Mouse (Mus musculus): Measurements from ENCODE around the gene Carnmt1. TPM values are rescaled to one million over a fixed set of nuclear protein-coding genes. Genes with fewer than 3 reads are reported as not detected.

Carnmt1 gene
- polyA plus RNA-seq, 1 experiment from 2014 or later, result 18.4 TPM

DNA sequence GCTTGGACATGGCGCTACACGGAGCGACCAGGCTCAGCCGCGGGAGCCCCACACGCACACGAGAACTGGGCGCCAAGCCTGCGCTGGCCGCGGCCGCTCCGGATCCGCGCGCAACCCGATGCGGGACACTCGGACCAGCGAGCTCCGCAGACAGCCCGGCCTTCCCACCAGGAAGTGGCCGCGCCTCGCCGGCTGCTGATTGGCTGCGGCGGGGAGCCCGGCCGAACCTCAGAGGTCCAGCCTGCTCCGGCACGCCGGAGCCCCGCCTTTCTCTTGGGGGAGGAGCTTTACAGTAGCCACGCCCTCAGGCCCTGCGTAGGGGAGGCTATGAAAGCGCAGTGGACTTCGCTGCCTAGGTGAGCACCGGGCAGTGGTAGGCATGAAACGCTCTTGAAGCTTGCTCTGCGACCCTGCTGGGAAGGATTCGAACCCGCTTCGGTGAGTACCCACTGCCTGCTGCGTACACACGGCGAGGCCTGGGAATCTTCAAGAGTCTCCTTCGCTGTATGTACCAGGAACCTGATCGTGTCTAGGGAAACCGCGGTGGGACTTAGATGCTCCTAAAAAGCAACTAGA, 38.8 kb upstream of the Carnmt1 start, which contains the start of the genes Ostf1 and Nmrk1:
TSS of gene Ostf1 (minus strand) at position 180 of the 576 bp plus-strand sequence.
TSS of gene Nmrk1 (plus strand) at position 307 of the 576 bp plus-strand sequence.
- ATAC-seq (ENCODE audit: low FRiP score, low TSS enrichment), result peak; percentile 99
- H3K4me3 ChIP-seq (ENCODE audit: low read depth, low read length), result peak within 1 kb of the TSS; percentile 90
- peak; percentile 98 for DNase-seq (ENCODE audit: low spot score)
- no peaks in the 10 kb centered on the region for H3K9me3 ChIP-seq (ENCODE audit: control insufficient read depth, low read length)
- under 1% methylated on average over 51 of the region's 51 CpGs for WGBS
- peak within 1 kb of the TSS; percentile 61 for H3K4me2 ChIP-seq (replicated peaks; ENCODE audit: low read depth)
- H3K9ac ChIP-seq (ENCODE audit: low read length), result peak within 1 kb of the TSS; percentile 92
- TF ChIP-seq CTCF (IDR thresholded peaks at IDR 0.05; ENCODE audit: low read depth) (no peak), EP300 (optimal IDR thresholded peaks at IDR 0.05) (no peak)
- H3K4me1 ChIP-seq (replicated peaks; ENCODE audit: control insufficient read depth, insufficient read depth), result no peaks in the 10 kb centered on the region
- H3K27me3 ChIP-seq (ENCODE audit: control insufficient read depth, insufficient read depth, low read length), result no peaks in the 10 kb centered on the region
- H3K27ac ChIP-seq (replicated peaks), result peak within 1 kb of the TSS; percentile 96
- H3K36me3 ChIP-seq (ENCODE audit: control insufficient read depth, insufficient read depth, low read length), result no peaks in the 10 kb centered on the region

DNA sequence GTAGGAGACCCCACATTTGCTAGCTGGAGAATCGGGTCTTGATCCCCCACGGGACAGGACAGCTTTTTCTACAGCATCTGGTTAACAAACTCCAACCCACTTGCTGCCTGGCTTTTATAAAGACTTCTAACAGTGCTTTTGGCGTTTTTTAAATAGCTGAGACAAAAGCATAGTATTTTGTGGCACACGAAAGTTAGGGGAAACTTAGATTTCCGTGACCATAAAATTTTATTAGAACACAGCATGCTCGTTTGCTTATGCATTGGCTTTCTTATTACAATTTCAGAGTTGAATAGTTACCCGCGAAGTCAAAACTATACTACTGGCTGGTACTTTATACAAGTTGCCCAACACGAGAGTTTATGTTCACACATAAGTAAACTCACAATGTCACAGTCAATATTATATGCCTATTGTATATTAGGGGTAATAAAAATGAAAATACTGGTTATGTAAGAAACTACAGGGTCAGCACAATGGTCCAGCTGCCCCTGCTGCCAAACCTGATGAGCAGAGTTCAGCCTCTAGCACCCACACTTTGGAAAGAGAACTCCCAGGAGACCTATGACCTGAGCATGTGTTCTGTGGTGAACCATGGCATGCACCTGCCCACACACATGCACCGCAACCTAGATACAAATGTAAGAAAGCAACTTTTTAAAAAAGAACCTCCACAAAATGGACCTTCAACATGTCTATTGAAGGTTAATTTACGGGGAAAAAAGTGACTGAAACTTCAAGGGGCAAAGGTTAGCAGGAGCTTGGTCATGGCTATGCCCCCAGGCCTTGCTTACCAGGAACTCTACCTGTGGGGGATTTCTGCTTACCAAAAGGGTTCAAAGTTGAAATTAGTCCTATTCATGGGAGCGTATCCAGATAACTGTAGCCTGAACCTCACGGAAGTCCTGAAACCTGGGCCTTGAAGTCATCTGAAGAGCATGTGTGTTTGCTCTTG, 38.1 kb upstream of the Carnmt1 start:
- DNase-seq (ENCODE audit: low spot score) (no peak), ATAC-seq (ENCODE audit: low FRiP score, low TSS enrichment) (no peak)
- H3K9me3 ChIP-seq (ENCODE audit: control insufficient read depth, low read length), result no peaks in the 10 kb centered on the region
- H3K9ac ChIP-seq (ENCODE audit: low read length), result peak overlapping the region; percentile 92
- 58% methylated on average over 13 of the region's 13 CpGs for WGBS
- no peaks in the 10 kb centered on the region for H3K4me1 ChIP-seq (replicated peaks; ENCODE audit: control insufficient read depth, insufficient read depth)
- H3K27me3 ChIP-seq (ENCODE audit: control insufficient read depth, insufficient read depth, low read length), result no peaks in the 10 kb centered on the region
- TF ChIP-seq CTCF (IDR thresholded peaks at IDR 0.05; ENCODE audit: low read depth), result no peak
- peak overlapping the region; percentile 90 for H3K4me3 ChIP-seq (ENCODE audit: low read depth, low read length)
- H3K27ac ChIP-seq (replicated peaks), result no peak overlapping the region
- peak overlapping the region; percentile 61 for H3K4me2 ChIP-seq (replicated peaks; ENCODE audit: low read depth)
- H3K36me3 ChIP-seq (ENCODE audit: control insufficient read depth, insufficient read depth, low read length), result no peaks in the 10 kb centered on the region

DNA sequence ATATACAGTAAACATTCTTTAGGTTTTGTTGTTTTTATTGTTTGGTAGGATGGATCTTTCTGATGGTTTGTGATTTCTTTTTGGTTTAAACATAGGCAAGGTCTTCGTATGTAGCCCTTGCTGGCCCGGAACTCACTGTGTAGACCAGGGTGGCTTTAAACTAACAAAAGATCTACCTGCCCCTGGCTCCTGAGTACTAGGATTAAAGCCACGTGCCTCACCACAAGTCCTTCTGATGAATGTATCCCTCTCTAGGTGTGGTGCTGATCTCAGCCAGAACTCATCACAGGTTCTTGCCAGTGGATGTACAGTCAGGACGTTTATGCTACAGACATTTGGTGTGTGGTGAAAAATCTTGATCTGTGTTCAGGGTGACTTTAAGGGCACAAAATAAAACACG, 32.6 kb upstream of the Carnmt1 start:
- Histone ChIP-seq H3K36me3 (ENCODE audit: control insufficient read depth, insufficient read depth, low read length) (no peaks in the 10 kb centered on the region), H3K27ac (replicated peaks) (no peak overlapping the region), H3K9me3 (ENCODE audit: control insufficient read depth, low read length) (no peaks in the 10 kb centered on the region), H3K9ac (ENCODE audit: low read length) (no peak overlapping the region), H3K4me3 (ENCODE audit: low read depth, low read length) (no peak overlapping the region), H3K4me1 (replicated peaks; ENCODE audit: control insufficient read depth, insufficient read depth) (no peaks in the 10 kb centered on the region), H3K27me3 (ENCODE audit: control insufficient read depth, insufficient read depth, low read length) (no peaks in the 10 kb centered on the region), H3K4me2 (replicated peaks; ENCODE audit: low read depth) (no peak overlapping the region)
- TF ChIP-seq EP300 (optimal IDR thresholded peaks at IDR 0.05), result no peak
- no peak for TF ChIP-seq CTCF (IDR thresholded peaks at IDR 0.05; ENCODE audit: low read depth)
- DNase-seq (ENCODE audit: low spot score) (no peak), ATAC-seq (ENCODE audit: low FRiP score, low TSS enrichment) (no peak)
- 76% methylated on average over 5 of the region's 5 CpGs for WGBS

DNA sequence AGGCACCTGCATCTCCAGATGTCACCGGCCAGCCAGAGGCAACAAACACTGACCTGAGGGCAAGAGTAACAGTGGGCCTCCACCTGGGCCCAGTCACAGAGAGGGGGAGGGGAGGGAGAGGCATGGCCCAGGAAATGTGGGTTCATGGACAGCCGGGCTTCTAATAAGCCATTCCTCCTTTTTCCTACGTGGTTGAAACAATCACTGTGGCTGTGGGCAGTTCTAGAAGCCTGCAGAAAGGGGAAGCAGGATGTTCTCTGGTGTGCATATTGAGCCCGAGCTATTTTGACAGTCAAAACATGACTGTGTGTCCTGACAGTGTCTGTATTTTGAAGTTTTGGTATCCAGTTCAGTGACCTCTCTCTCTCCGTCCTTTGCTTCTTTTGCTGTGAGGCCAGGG, 31.6 kb upstream of the Carnmt1 start:
- H3K27me3 ChIP-seq (ENCODE audit: control insufficient read depth, insufficient read depth, low read length), result no peaks in the 10 kb centered on the region
- ATAC-seq (ENCODE audit: low FRiP score, low TSS enrichment) (no peak), DNase-seq (ENCODE audit: low spot score) (no peak)
- H3K4me3 ChIP-seq (ENCODE audit: low read depth, low read length), result no peak overlapping the region
- H3K4me2 ChIP-seq (replicated peaks; ENCODE audit: low read depth), result no peak overlapping the region
- H3K4me1 ChIP-seq (replicated peaks; ENCODE audit: control insufficient read depth, insufficient read depth), result no peaks in the 10 kb centered on the region
- H3K36me3 ChIP-seq (ENCODE audit: control insufficient read depth, insufficient read depth, low read length), result no peaks in the 10 kb centered on the region
- H3K9me3 ChIP-seq (ENCODE audit: control insufficient read depth, low read length), result no peaks in the 10 kb centered on the region
- no peak overlapping the region for H3K9ac ChIP-seq (ENCODE audit: low read length)
- no peak overlapping the region for H3K27ac ChIP-seq (replicated peaks)
- WGBS, result 60% methylated on average over 5 of the region's 5 CpGs
- TF ChIP-seq EP300 (optimal IDR thresholded peaks at IDR 0.05) (no peak), CTCF (IDR thresholded peaks at IDR 0.05; ENCODE audit: low read depth) (no peak)

DNA sequence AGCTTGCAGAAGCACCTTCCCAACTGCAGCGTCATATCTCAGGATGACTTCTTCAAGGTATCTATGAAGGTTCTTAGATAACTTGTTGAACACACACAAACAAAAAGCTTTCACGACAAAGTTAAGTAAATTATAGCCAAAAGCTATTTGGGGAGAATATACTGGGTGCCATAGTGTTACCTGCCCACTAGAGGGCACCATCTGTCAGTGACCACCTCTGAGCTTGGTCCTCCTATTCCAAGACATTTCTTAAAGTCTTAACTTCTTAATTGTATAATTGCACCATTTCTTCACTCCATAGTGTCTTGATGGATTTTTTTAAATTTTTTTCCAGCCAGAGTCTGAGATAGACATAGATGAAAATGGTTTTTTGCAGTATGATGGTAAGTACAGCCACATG, 31.0 kb upstream of the Carnmt1 start:
- TF ChIP-seq EP300 (optimal IDR thresholded peaks at IDR 0.05) (no peak), CTCF (IDR thresholded peaks at IDR 0.05; ENCODE audit: low read depth) (peak; percentile 81)
- no peak for ATAC-seq (ENCODE audit: low FRiP score, low TSS enrichment)
- WGBS, result 26% methylated on average over 2 of the region's 2 CpGs

DNA sequence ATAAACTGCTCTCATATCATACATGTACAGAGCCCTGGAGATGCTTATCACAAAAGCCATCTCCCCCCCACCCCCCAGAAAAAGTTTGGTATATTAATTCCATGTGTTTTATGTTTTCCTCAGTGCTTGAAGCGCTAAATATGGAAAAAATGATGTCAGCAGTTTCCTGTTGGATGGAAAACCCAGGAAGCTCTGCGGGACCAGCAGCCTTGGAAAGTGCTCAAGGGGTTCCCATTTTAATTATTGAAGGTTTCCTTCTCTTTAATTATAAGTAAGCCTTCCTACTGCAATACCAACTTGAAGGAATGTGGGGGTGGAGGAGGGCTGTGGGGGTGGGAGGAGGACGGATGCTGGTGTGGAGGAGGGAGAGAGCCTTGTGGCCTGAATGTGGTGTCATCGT, 29.6 kb upstream of the Carnmt1 start:
- H3K27me3 ChIP-seq (ENCODE audit: control insufficient read depth, insufficient read depth, low read length), result no peaks in the 10 kb centered on the region
- no peak overlapping the region for H3K9ac ChIP-seq (ENCODE audit: low read length)
- no peaks in the 10 kb centered on the region for H3K36me3 ChIP-seq (ENCODE audit: control insufficient read depth, insufficient read depth, low read length)
- no peaks in the 10 kb centered on the region for H3K4me1 ChIP-seq (replicated peaks; ENCODE audit: control insufficient read depth, insufficient read depth)
- 72% methylated on average over 4 of the region's 4 CpGs for WGBS
- TF ChIP-seq EP300 (optimal IDR thresholded peaks at IDR 0.05) (no peak), CTCF (IDR thresholded peaks at IDR 0.05; ENCODE audit: low read depth) (no peak)
- H3K9me3 ChIP-seq (ENCODE audit: control insufficient read depth, low read length), result no peaks in the 10 kb centered on the region
- ATAC-seq (ENCODE audit: low FRiP score, low TSS enrichment) (no peak), DNase-seq (ENCODE audit: low spot score) (no peak)
- no peak overlapping the region for H3K4me3 ChIP-seq (ENCODE audit: low read depth, low read length)
- H3K4me2 ChIP-seq (replicated peaks; ENCODE audit: low read depth), result no peak overlapping the region
- H3K27ac ChIP-seq (replicated peaks), result no peak overlapping the region

More for the DNA sequence above, 31.0 kb upstream of the Carnmt1 start:
- Histone ChIP-seq H3K4me2 (replicated peaks; ENCODE audit: low read depth) (no peak overlapping the region), H3K4me3 (ENCODE audit: low read depth, low read length) (no peak overlapping the region), H3K9ac (ENCODE audit: low read length) (no peak overlapping the region), H3K9me3 (ENCODE audit: control insufficient read depth, low read length) (no peaks in the 10 kb centered on the region), H3K4me1 (replicated peaks; ENCODE audit: control insufficient read depth, insufficient read depth) (no peaks in the 10 kb centered on the region), H3K27me3 (ENCODE audit: control insufficient read depth, insufficient read depth, low read length) (no peaks in the 10 kb centered on the region), H3K36me3 (ENCODE audit: control insufficient read depth, insufficient read depth, low read length) (no peaks in the 10 kb centered on the region), H3K27ac (replicated peaks) (no peak overlapping the region)
- DNase-seq (ENCODE audit: low spot score), result peak; percentile 37
